Mouse (Mus musculus): ENCODE data around the gene Usp4. TPM values are rescaled to one million over a fixed set of nuclear protein-coding genes. Genes with fewer than 3 reads are reported as not detected.

Gene Usp4
- total RNA-seq, 2 experiments from 2014 or later: 77.2 to 93.2 TPM

DNA sequence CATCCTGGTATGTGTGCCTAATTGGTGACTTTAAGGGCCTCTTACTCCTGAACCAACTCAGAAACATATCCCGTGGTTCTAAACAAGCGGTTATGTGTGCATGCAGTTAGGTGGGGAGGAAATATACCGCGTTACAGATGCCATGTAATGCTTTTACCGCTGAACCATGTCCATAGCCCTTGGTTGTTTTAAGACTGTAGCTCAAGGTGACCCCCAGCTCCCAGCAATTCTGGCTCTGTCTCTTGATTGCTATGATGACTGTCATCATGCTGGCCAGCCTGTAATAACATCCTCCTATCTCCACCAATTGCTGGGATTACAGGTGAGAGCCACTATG, 6.5 kb upstream of the Usp4 start:
- DNase-seq (ENCODE audit: low spot score in 2 of 2): no peak

DNA sequence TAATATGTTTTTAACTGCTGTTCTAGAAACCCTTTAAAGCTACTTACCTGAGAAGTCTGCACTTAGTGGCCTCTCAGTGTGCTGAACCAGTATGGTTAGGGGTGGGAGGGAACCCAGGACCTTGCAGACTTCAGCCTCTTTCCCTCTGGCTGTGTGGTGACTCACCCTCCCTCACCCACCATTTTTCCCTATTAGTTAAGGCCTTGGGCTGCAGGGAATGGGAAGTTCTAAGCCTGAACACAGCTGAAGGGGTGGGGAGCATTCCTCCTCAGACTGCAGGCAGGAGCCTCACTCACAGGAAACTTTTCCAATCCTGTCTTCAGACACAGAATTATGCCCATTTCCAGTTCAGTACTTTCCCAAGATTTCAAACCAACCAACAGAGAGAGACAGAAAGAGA, 5.9 kb upstream of the Usp4 start:
- DNase-seq (ENCODE audit: low spot score in 2 of 2): no peak

DNA sequence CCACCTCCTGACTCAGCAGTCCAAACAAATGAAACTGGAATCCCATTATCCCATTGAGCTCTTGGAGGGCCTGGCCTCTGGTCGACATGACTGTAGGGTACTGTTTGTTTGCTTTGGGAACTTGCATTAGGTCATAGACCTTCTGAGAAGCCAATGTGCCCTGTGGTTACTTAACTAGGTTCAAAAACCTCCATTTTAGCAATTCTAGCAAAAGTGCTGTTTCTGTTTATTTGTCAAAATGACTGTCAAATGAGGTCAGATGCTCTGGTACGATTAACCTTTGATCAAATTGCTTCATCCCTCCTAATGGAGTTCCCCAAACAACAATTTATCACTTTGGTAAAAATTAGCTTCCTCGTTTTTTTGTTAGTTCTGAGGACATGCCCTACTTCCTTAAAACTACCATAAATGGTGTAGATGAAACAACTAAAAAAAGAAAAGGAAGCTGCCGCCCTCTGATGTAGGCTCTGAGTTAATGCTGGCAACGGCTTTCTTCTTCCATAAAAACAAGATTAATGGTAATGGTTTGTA, 5.3 kb upstream of the Usp4 start:
- DNase-seq (ENCODE audit: low spot score in 2 of 2): no peak

DNA sequence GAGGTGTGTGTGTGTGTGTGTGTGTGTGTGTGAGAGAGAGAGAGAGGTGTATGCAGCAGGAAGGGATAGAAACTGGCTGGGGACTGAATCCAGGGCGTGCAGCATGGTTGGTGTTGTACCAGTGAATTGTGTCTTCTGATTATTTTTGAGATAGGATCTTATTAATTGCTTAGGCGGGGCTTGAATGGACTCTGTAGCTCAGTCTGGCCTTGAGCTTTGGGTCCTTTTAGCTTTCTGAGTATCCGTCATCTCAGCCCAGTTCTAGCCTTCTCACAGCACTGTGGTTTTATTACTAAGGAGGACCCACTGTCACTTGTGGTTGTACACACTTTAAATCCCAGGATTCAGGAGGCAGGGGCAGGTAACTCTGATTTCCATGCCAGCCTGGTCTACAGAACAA, 4.3 kb upstream of the Usp4 start:
- DNase-seq (ENCODE audit: low spot score in 2 of 2): no peak

DNA sequence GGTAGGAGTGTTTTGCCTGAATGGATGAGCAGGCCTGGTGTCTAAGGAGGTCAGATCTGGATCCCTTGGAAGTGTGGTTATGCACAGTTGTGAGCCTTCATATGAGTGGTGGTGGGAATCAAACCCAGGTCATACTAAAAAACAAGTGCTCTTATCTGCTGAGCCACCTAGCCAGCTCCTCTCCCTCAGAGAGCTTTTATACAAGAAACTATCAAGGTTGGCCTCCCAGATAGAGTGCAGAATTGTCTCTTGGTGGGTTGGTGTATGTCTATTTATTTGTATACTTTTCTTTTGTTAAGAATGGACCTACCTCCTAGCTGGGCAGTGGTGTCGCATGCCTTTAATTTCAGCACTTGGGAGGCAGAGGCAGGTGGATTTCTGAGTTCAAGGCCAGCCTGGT, 3.8 kb upstream of the Usp4 start:
- DNase-seq (ENCODE audit: low spot score in 2 of 2): no peak

DNA sequence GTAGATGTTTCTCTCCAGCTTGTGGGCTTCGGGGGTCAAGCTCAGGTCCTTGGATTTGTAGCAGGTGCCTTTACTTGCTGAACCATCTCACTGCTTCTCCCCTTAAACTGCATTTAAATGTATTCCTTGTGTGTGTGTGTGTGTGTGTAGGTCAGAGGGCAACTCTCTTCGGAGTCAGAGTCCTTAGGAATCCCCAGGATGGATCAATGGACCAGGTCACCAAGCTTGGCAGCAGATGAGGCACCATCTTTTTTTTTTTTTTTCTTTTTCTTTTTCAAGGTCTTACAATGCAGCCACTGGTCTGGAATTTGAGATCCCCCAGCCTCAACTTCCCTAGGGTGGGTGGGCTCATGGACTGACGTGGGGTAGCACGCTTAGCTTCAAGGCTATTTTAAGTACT, 3.2 kb upstream of the Usp4 start:
- no peak for DNase-seq (ENCODE audit: low spot score in 2 of 2)

DNA sequence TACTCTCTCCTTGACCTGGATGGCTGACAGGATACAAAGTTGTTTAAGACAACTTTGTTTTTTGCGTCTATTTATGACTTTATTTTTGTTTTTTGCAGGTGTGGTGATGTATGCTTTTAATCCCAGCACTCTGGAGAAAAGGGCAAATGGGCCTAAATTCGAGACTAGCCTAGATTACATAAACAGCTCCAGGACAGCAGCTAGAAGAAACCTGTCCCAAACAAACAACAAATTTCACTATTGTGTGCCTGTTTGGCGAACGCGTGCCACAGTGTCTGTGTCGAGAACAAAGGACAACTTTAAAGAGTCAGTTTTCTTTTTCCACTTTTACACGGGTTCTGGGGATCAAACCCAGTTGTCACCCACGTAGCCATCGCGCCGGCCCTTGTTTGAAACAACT, 629 bp upstream of the Usp4 start:
- no peak for DNase-seq (ENCODE audit: low spot score in 2 of 2)

DNA sequence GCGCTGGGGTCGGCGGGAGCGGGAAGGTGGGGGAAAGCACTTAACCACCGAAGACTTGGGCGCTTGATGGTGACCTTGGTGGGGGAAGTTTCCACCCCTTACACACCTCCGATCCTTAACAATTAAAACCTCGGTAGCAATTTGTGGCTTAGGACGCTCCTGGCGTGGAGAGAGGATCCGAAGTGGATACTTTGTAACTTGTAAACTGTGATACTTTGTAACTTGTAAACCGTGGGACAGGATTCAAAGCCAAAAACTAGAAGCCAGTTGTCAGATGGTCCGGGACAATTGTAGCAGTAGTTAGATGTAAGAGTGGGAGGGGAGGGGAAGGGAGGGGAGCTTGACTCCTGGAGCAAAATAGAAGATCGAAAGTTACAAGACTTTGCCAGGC, 632 bp downstream of the Usp4 start:
- no peak for DNase-seq (ENCODE audit: low spot score in 2 of 2)

DNA sequence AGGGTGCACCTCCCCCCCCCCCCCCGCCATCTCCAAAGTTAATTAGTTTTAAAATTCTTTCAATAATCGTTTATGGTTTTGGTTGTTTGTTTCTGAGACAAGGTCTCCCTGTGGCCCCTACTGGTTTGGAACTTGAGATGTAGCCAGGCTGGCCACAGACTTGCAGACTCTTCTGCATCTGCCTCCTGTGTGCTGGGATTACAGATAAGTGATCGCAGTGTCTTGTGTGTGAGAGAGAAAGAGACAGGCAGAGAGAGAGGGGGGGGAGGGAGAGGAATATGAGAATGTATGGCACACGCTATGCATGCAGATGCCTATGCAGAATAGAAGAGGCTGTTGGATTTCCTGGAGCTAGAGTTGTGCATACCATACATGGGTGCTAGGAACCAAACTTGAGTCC, 2.1 kb downstream of the Usp4 start:
- no peak for DNase-seq (ENCODE audit: low spot score in 2 of 2)

DNA sequence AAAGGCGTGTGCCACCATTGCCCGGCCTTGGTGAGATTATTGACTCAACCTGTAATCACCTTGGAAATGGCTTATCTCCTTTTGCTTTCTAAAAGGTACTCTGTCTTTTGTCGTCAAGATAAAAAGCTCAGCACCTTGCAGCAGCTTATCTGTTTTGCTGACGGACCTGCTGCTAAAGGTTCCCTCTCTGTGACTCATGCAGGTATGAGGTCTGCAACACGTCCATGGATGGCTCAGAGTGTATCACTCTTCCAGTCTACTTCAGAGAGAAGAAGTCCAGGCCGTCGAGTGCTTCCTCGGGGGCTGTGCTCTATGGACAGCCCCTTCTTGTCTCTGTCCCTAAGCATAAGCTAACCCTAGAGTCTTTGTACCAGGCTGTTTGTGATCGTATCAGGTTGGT, 30.6 kb downstream of the Usp4 start:
- no peak for DNase-seq (ENCODE audit: low spot score in 2 of 2)

DNA sequence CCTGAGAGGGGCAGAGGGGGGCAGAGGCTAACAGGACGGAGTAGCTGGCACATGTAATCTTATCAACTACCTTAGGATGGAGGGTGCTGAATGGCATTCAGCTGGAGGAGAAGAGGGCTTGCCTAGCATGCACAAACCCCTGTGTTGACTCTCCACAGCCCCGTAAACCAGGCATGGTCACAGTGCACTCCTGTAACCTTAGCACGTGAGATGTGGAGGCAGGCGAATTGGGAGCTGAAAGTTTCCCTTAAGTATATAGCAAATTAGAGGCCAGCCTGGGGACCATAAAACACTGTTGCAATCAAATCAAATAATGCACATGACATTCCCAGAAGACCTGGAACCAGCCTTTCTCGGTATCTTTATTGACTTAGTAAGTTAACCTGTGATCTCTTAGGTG, 31.1 kb downstream of the Usp4 start:
- DNase-seq (ENCODE audit: low spot score in 2 of 2): no peak

DNA sequence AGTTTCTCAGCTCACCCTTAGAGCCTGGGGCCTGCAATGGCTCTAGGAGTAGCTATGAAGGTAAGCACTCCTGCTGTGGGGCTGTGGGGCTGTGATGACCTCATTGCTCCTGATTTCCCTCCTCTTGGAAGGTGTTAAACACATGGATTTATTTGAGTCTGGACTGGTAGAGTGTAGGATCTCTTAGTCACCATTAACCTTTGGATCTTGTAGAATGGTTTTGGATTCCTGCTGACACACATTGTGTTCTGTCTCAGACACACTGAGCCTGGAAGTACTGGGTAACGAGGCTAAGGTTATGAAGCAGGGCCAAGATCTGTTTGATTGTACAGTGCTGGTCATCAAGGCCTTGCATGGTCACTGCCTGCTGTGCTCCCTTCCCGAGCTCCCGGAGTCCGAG, 31.6 kb downstream of the Usp4 start:
- DNase-seq (ENCODE audit: low spot score in 2 of 2): no peak

DNA sequence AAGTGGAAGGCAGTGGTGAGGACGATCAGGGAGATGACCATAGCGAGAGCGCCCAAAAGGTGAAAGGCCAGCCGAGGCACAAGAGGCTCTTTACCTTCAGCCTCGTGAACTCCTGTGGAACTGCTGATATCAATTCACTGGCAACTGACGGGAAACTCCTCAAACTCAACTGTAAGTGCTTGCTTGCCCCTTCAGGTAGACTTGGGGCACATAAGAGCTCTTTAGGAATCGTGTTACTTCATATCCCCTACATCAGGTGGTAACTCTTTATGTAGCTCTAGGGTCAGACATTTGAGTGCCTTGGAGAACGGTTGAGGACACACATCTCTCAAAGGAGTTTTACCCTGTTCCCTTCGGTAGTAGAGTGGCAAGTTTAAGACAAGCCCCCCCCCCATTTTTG, 33.7 kb downstream of the Usp4 start:
- no peak for DNase-seq (ENCODE audit: low spot score in 2 of 2)

DNA sequence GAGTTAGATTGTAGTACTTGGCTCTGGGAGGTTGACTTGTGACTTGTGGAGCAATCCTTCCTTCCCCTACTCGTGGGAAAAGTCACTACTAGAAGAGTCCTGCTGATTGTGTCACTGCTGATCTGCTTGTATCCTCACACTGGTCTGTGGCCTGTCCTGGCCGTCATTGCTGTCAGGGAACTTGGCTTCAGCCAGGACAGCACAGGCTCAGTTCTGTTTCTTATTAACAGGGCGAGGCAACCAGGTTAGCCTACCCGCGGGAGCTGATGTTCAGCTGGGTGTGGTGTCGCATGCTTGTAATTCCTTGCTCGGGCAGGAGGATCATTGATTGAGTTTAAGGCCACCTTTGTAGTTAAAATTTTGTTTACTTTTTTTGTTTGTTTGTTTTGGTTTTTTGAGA, 37.4 kb downstream of the Usp4 start:
- DNase-seq (ENCODE audit: low spot score in 2 of 2): no peak

DNA sequence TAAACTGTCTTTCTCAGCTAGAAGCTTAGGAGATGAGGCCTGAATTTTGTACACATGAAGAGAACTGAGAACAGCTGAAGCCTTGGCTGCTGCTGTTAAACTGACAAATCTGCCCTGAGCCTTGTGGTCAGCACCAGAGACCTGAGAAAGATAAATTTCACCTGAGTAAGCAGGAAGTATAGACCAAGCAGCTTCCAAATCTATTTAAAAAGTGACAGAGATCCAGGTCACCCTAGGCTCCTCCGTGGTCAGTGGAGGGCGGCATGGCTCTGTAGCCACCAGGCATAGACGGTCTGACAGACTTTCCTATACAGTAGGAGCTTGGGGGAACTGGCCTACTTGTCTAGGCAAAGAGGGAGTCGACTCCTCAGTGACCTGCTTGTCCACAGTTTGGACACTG, 39.2 kb downstream of the Usp4 start:
- no peak for DNase-seq (ENCODE audit: low spot score in 2 of 2)

DNA sequence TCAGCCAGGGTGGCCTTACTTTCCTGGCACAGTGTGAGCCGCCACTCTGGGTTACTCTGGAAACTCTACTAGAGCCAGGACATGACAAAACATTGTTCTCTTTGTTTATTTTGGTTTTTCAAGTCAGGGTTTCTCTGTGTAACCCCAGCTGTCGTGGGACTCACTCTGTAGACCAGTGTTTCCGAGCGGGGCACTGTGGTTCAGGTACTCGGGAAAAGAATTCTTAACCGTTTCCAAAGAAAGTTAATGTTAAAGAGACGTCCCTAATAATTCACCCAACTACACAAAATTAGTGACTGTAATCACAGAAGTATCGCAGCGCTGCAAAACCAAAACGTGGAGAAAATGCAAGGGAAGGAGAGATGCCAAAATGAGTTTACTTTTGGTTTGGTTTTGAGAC, 40.9 kb downstream of the Usp4 start:
- DNase-seq (ENCODE audit: low spot score in 2 of 2): no peak

DNA sequence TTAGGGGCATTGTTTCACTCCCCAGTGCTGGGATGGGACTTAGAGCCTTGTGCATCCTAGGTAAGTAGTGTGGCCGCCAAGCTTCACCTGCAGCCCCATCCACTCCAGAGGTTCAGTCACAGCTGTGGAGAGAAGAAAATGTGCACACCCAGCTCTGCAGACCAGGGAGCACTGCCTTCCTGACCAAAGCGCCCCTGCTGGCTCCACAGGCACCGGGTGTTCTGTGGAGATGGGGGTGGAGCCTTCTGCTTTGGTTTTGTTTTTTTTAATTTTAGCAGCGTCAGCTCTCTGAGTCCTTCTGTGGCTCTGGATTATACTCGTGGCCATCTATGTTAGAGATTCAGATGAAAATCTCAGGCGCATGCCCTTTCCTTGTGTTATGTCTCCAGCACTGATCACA, 41.6 kb downstream of the Usp4 start:
- no peak for DNase-seq (ENCODE audit: low spot score in 2 of 2)

DNA sequence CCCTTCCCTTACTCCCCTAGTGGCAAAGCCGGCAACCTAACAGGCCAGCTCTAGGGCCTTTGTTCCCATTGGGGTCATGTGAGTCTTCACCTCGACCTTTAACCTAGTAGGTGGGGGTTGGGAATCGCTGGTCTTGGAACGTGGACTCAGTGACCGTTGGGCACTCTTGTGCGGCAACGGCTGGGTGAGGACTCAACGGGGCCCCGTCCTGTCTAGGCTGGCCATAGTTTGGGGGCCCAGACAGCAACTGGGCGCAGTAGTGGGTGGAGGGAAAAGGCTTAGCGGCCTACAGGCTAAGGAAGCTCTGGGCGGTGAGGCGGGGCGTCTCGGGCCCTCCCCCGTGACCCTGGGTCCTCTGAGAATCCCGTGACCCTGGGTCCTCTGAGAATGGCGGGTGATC, 45.0 kb downstream of the Usp4 start, which contains the start of gene 1700102P08Rik:
Gene 1700102P08Rik, plus strand, starts transcription at position 130 of the 400 bp plus-strand sequence.
- DNase-seq (ENCODE audit: low spot score in 2 of 2): no peak

DNA sequence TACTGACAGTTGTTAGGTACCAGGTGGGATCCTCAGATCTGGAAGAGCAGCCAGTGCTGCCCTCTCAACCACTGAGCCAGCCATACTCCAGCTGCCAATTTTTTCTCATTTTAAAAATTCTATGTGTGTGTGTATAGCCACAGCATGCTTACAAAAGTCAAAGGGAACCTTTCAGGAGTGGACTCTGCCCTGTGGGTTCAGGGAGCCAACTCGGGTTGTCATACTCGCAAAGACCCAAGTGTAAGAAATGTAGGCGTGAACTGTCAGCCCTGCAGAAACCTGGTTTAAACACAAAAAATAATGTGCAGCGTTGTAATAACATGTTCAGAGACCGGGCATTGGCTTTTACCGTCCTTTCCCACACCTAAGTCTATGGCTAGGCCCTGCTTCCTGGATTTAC, 46.5 kb downstream of the Usp4 start:
- DNase-seq (ENCODE audit: low spot score in 2 of 2): no peak

DNA sequence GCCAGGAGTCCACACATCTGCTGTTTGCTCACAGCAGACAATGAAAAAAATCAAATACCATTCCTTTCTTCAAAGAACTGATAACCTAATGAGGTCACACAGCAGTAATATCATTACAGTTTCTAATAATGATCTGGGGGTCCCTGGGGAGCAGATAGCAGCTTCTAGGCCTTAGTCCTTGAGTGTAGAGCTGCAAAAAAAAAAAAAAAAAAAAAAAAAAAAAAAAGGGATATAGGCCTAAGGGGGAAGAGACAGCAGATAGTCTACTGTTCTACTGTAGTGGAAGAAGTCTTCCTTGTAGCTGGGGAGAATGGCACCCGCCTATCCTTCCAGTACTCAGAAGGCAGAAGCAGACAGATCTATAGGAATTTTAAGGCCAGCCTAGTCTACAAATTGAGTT, 47.8 kb downstream of the Usp4 start:
- no peak for DNase-seq (ENCODE audit: low spot score in 2 of 2)

DNA sequence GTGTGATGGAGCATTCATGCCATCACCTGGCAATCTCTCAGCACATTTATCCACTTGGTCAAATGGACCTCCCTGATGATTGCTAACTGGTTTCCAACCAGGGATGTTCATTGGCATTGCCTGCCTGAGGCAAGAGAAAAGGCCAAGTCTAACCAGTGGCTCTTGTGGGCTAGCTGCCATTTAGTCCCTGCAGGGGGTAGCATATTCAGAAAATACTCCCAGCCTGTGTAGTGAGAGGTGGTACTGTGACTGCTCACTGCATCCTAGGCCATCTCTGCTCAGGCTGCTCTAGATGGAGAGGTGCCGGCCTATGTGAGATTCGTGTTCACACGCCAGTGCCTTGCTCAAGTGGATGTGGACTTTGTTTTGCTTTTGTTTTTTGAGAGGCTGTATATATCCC, 50.7 kb downstream of the Usp4 start:
- no peak for DNase-seq (ENCODE audit: low spot score in 2 of 2)

DNA sequence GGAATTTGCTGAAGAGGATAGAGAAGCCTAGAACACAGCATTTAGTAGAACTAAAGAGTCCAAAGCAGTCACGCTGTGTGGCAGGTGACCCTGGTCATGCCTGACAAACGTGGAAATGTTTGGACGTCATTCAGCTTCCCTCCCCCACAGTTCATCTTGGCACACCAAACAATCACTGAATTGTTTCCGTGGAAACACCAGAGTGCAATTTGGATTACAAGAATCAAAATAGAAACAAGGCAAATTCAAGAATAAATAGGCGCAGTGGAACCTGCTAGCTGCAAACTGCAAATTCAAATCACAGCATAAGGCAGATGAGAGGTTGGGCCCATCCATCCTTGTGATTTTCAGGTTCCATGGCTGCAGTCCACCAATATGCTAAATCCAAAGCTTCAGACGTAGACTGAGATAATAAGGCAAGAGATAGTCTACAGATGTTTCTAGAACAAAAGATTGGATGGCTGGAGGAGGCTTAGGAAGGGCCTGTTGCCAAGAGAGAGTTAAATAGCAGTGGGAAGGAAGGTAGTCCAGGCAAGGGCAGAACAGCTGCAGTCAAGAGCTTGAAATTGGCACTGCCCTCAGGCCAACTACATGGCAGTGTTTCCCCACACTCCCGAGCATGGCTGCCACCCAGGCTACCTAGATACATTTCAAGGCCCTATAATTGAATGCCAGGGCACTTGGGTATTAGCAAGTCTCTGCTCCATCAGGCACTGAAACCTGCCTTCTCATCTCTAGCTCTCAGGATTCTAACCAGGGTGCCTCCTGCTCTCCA, 53.7 kb downstream of the Usp4 start:
- DNase-seq (ENCODE audit: low spot score in 2 of 2): no peak

DNA sequence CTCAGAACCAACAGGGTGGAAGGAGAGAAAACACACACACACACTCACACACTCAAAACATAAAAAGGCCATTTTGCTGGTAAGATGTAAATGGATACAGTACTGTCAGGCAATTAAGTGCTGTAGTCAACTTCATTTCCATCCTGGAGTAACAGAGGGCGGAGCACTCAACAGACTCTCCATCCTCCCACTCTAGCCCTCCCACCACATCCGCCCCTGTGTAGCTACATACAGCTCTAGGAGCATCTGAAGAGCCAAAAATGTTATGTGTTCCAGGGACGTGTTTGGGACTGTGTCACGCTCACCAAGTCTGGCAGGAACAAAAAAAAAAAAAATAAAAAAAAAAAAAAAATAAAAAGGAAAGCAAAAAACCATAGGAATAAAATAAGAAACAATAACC, 55.4 kb downstream of the Usp4 start:
- DNase-seq (ENCODE audit: low spot score in 2 of 2): no peak

DNA sequence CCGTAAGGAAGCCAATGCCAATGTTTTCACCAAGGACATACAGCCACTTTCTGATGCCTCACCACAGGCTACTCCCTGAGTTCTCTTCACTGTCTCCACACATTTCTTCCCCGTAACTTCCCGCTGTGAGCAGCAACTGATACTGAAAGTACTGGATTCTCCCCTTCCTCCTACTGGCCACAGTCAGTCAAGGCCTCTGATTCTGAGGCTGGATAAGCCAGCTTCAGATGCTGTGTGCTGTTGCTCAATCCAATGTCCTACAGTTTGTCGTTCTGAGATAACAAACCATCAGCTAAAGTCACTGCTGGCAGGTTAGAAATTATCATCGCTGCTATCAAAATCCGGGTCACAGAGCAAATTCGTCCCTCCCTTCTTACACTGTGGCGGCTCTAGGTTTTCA, 56.8 kb downstream of the Usp4 start:
- DNase-seq (ENCODE audit: low spot score in 2 of 2): no peak
